Mouse (Mus musculus): ENCODE results near the gene Agbl3.

- TF ChIP-seq POLR2A (IDR thresholded peaks at IDR 0.05; ENCODE audit: borderline replicate concordance, insufficient read depth, low read length) (no peak), CTCF (IDR thresholded peaks at IDR 0.05; ENCODE audit: borderline replicate concordance, insufficient read depth, low read depth, low read length) (no peak)
These were observed 2.3 kb downstream of the Agbl3 start for GRCm38 (mm10) chr6:34782493-34782892.

Data from cerebellum, adult 2 months (tissue).